Mouse (Mus musculus) hindbrain, embryonic 16.5 days (tissue): ENCODE results near the gene Map3k11. TPM values are rescaled to one million over a fixed set of nuclear protein-coding genes. Genes with fewer than 3 reads are reported as not detected.

Experiments used
- ATAC-seq: fragments of 200-750 bp; cut with Nextera tagmentation; 2 replicates; pipeline ENCODE4 v1.8.0; 2017; ENCODE audit warnings: moderate TSS enrichment, moderate library complexity
- H3K27ac ChIP-seq: fragments of 300-500 bp; sonication (generic); 2 replicates; pipeline ENCODE4 v1.5.1; 2014; ENCODE audit warnings: low read depth, mild to moderate bottlenecking, control low read depth, low read length, moderate library complexity
- H3K27me3 ChIP-seq: fragments of 300-500 bp; sonication (generic); replicated peaks from 2 replicates; pipeline ENCODE4 v1.6.1; 2014; ENCODE audit warnings: low read length; ENCODE audit not compliant: control insufficient read depth, insufficient read depth
- H3K36me3 ChIP-seq: fragments of 300-500 bp; sonication (generic); 2 replicates; pipeline ENCODE4 v1.6.1; 2014; ENCODE audit warnings: mild to moderate bottlenecking, low read length, moderate library complexity, mixed read lengths; ENCODE audit not compliant: control insufficient read depth, insufficient read depth
- H3K4me1 ChIP-seq: fragments of 300-500 bp; sonication (generic); 2 replicates; pipeline ENCODE4 v1.6.1; 2014; ENCODE audit warnings: low read depth, low read length; ENCODE audit not compliant: control insufficient read depth, insufficient read depth
- H3K4me2 ChIP-seq: fragments of 300-500 bp; sonication (generic); 2 replicates; pipeline ENCODE4 v1.6.1; 2014; ENCODE audit warnings: mild to moderate bottlenecking, low read length, control low read depth, moderate library complexity
- H3K4me3 ChIP-seq: fragments of 300-500 bp; sonication (generic); 2 replicates; pipeline ENCODE4 v1.5.1; 2014; ENCODE audit warnings: mild to moderate bottlenecking, low read length, control low read depth, moderate library complexity
- H3K9ac ChIP-seq: fragments of 300-500 bp; sonication (generic); 2 replicates; pipeline ENCODE4 v1.6.1; 2014; ENCODE audit warnings: low read depth, mild to moderate bottlenecking, control low read depth, low read length, moderate library complexity
- H3K9me3 ChIP-seq: fragments of 300-500 bp; sonication (generic); 2 replicates; pipeline ENCODE4 v1.6.1; 2014; ENCODE audit warnings: mild to moderate bottlenecking, low read length, moderate library complexity; ENCODE audit not compliant: control insufficient read depth
- WGBS: fragments of 180-500 bp; shearing (Covaris S2); extraction: QIAGEN DNeasy Blood & Tissue Kit; methylation state at CpG from one replicate; pipeline ENCODE4 v1.1.7; 2014; 5-methylcytosine and 5-hydroxymethylcytosine counted together
- polyA plus RNA-seq: library from polyadenylated mRNA; unstranded; fragments of >200 nt; fragmentation: Nextera tagmentation; extraction: Ambion mirVana; gene quantifications from 2 replicates; pipeline ENCODE4 v1.2.1, GENCODE M21; 2015

Gene Map3k11
- polyA plus RNA-seq, 1 experiment from 2014 or later, result 9.2 TPM

GRCm38 (mm10) chr19:5662981-5663913, 25.3 kb upstream of the Map3k11 start, which contains the start of gene Sipa1:
Gene Sipa1, minus strand, starts transcription at chr19:5663707.
- Histone ChIP-seq H3K27ac (peak within 1 kb of the TSS; percentile 30), H3K4me2 (peak within 1 kb of the TSS; percentile 49), H3K4me3 (peak within 1 kb of the TSS; percentile 35), H3K9me3 (no peaks in the 10 kb centered on the region), H3K27me3 (no peaks in the 10 kb centered on the region), H3K9ac (peak within 1 kb of the TSS; percentile 53), H3K4me1 (peaks cover 6% of the 10 kb centered on the region), H3K36me3 (peaks cover 22% of the 10 kb centered on the region)
- peak; percentile 86 for ATAC-seq
- WGBS, result 4% methylated on average over 31 of the region's 32 CpGs

GRCm38 (mm10) chr19:5664669-5665257, 23.8 kb upstream of the Map3k11 start:
- no peak for ATAC-seq
- Histone ChIP-seq H3K4me2 (no peak overlapping the region), H3K9me3 (no peaks in the 10 kb centered on the region), H3K4me1 (peaks cover 6% of the 10 kb centered on the region), H3K27me3 (no peaks in the 10 kb centered on the region), H3K27ac (no peak overlapping the region), H3K36me3 (peaks cover 29% of the 10 kb centered on the region), H3K9ac (no peak overlapping the region), H3K4me3 (no peak overlapping the region)
- 87% methylated on average over 10 of the region's 10 CpGs for WGBS

GRCm38 (mm10) chr19:5665465-5665864, 23.1 kb upstream of the Map3k11 start:
- no peaks in the 10 kb centered on the region for H3K27me3 ChIP-seq
- H3K36me3 ChIP-seq, result peaks cover 34% of the 10 kb centered on the region
- 90% methylated on average over 15 of the region's 15 CpGs for WGBS
- no peaks in the 10 kb centered on the region for H3K9me3 ChIP-seq
- ATAC-seq, result no peak
- no peak overlapping the region for H3K9ac ChIP-seq
- no peak overlapping the region for H3K27ac ChIP-seq
- H3K4me2 ChIP-seq, result no peak overlapping the region
- H3K4me1 ChIP-seq, result peaks cover 6% of the 10 kb centered on the region
- no peak overlapping the region for H3K4me3 ChIP-seq

GRCm38 (mm10) chr19:5666386-5666785, 22.2 kb upstream of the Map3k11 start:
- Histone ChIP-seq H3K9me3 (no peaks in the 10 kb centered on the region), H3K4me1 (peaks cover 6% of the 10 kb centered on the region), H3K27ac (no peak overlapping the region), H3K4me3 (no peak overlapping the region), H3K27me3 (no peaks in the 10 kb centered on the region), H3K36me3 (peaks cover 34% of the 10 kb centered on the region), H3K4me2 (no peak overlapping the region), H3K9ac (no peak overlapping the region)
- no peak for ATAC-seq
- WGBS, result 88% methylated on average over 18 of the region's 18 CpGs

- Histone ChIP-seq H3K4me2 (no peak overlapping the region), H3K27me3 (no peaks in the 10 kb centered on the region), H3K4me3 (no peak overlapping the region), H3K9me3 (no peaks in the 10 kb centered on the region), H3K4me1 (peaks cover 3% of the 10 kb centered on the region), H3K36me3 (peaks cover 41% of the 10 kb centered on the region), H3K9ac (no peak overlapping the region), H3K27ac (no peak overlapping the region)
- no peak for ATAC-seq
- WGBS, result 85% methylated on average over 4 of the region's 4 CpGs
Measured at GRCm38 (mm10) chr19:5668372-5668771, 20.2 kb upstream of the Map3k11 start.

- WGBS, result 90% methylated on average over 4 of the region's 4 CpGs
- H3K27ac ChIP-seq, result no peak overlapping the region
- H3K9ac ChIP-seq, result no peak overlapping the region
- no peaks in the 10 kb centered on the region for H3K27me3 ChIP-seq
- H3K4me2 ChIP-seq, result no peak overlapping the region
- H3K36me3 ChIP-seq, result peaks cover 67% of the 10 kb centered on the region
- H3K4me1 ChIP-seq, result no peaks in the 10 kb centered on the region
- no peaks in the 10 kb centered on the region for H3K9me3 ChIP-seq
- H3K4me3 ChIP-seq, result no peak overlapping the region
- ATAC-seq, result no peak
Measured at GRCm38 (mm10) chr19:5680432-5680831, 8.1 kb upstream of the Map3k11 start.

- H3K9me3 ChIP-seq, result no peaks in the 10 kb centered on the region
- H3K27me3 ChIP-seq, result no peaks in the 10 kb centered on the region
- 94% methylated on average over 12 of the region's 12 CpGs for WGBS
- H3K4me1 ChIP-seq, result peaks cover 11% of the 10 kb centered on the region
- no peak for ATAC-seq
- H3K4me3 ChIP-seq, result no peak overlapping the region
- no peak overlapping the region for H3K4me2 ChIP-seq
- H3K36me3 ChIP-seq, result peaks cover 56% of the 10 kb centered on the region
- no peak overlapping the region for H3K27ac ChIP-seq
- H3K9ac ChIP-seq, result no peak overlapping the region
Measured at GRCm38 (mm10) chr19:5684236-5684635, 4.3 kb upstream of the Map3k11 start.

- no peaks in the 10 kb centered on the region for H3K27me3 ChIP-seq
- H3K4me2 ChIP-seq, result no peak overlapping the region
- no peak overlapping the region for H3K27ac ChIP-seq
- H3K4me1 ChIP-seq, result peaks cover 14% of the 10 kb centered on the region
- H3K36me3 ChIP-seq, result peaks cover 49% of the 10 kb centered on the region
- no peak for ATAC-seq
- no peak overlapping the region for H3K4me3 ChIP-seq
- no peaks in the 10 kb centered on the region for H3K9me3 ChIP-seq
- H3K9ac ChIP-seq, result no peak overlapping the region
- 94% methylated on average over 13 of the region's 13 CpGs for WGBS
Measured at GRCm38 (mm10) chr19:5684985-5685384, 3.6 kb upstream of the Map3k11 start.

GRCm38 (mm10) chr19:5685431-5685830, 3.1 kb upstream of the Map3k11 start:
- H3K9me3 ChIP-seq, result no peaks in the 10 kb centered on the region
- H3K27ac ChIP-seq, result no peak overlapping the region
- H3K36me3 ChIP-seq, result peaks cover 44% of the 10 kb centered on the region
- no peak overlapping the region for H3K4me2 ChIP-seq
- WGBS, result 93% methylated on average over 19 of the region's 19 CpGs
- peaks cover 18% of the 10 kb centered on the region for H3K4me1 ChIP-seq
- H3K9ac ChIP-seq, result no peak overlapping the region
- no peak overlapping the region for H3K4me3 ChIP-seq
- no peak for ATAC-seq
- H3K27me3 ChIP-seq, result no peaks in the 10 kb centered on the region
